Mouse (Mus musculus): ENCODE measurements around the gene Dagla. TPM values are rescaled to one million over a fixed set of nuclear protein-coding genes. Genes with fewer than 3 reads are reported as not detected.

The Dagla gene
- polyA plus RNA-seq, 1 experiment from 2014 or later = 8.9 TPM

DNA sequence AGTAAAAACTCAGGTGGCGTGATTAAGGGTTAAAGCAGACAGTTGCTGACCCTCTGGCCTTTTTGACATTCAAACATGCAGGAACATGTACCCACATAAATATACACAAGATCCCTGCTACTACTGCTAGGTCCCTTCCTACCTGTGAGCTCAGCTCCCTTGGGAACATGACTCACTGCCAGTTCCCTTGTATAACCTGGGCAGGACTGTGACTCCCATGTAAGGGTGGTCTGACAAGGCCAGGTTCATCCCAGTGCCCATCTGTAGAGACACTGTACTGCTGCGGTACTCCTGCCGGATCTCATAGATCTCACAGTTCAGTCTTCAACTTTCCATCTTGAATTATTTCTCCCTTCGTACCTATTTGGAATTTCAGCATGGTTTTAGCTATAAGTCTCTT is 107.5 kb downstream of the Dagla start:
- H3K9me3 ChIP-seq (ENCODE audit: control insufficient read depth, low read length) = no peaks in the 10 kb centered on the region
- H3K27me3 ChIP-seq (ENCODE audit: control insufficient read depth, insufficient read depth, low read length) = no peaks in the 10 kb centered on the region
- H3K27ac ChIP-seq (ENCODE audit: low read depth, low read length) = no peak overlapping the region
- no peak overlapping the region for H3K4me2 ChIP-seq (ENCODE audit: low read depth, low read length)
- no peak overlapping the region for H3K4me3 ChIP-seq (ENCODE audit: low read depth, low read length)
- peaks cover 51% of the 10 kb centered on the region for H3K36me3 ChIP-seq (ENCODE audit: control insufficient read depth, insufficient read depth, low read length)
- H3K4me1 ChIP-seq (ENCODE audit: control insufficient read depth, insufficient read depth, low read length) = no peaks in the 10 kb centered on the region
- ATAC-seq (ENCODE audit: low read depth) = no peak
- WGBS = 94% methylated on average over 4 of the region's 4 CpGs
- H3K9ac ChIP-seq (replicated peaks; ENCODE audit: low read depth, low read length) = no peak overlapping the region

Other genes starting within 250 kb of the Dagla start
- 48.5 and 55.3 TPM in 2 replicates for gene Fads2, start 203.1 kb downstream of the Dagla start, polyA plus RNA-seq (2014; fragmentation: Nextera tagmentation; extraction: Ambion mirVana)
- gene Fads1, start 122.0 kb downstream of the Dagla start, polyA plus RNA-seq (2014; fragmentation: Nextera tagmentation; extraction: Ambion mirVana) = 148 and 165 TPM in 2 replicates
- gene Tmem258, start 100.9 kb downstream of the Dagla start, polyA plus RNA-seq (2014; fragmentation: Nextera tagmentation; extraction: Ambion mirVana) = 331 and 349 TPM in 2 replicates
- 18.0 and 21.0 TPM in 2 replicates for gene Fen1, start 100.7 kb downstream of the Dagla start, polyA plus RNA-seq (2014; fragmentation: Nextera tagmentation; extraction: Ambion mirVana)
- gene Myrf, start 64.1 kb downstream of the Dagla start, polyA plus RNA-seq (2014; fragmentation: Nextera tagmentation; extraction: Ambion mirVana) = 0.76 and 0.95 TPM in 2 replicates
- 11.4 and 15.5 TPM in 2 replicates for gene Syt7, start 84.2 kb upstream of the Dagla start, polyA plus RNA-seq (2014; fragmentation: Nextera tagmentation; extraction: Ambion mirVana)
- gene Lrrc10b, start 152.6 kb upstream of the Dagla start, polyA plus RNA-seq (2014; fragmentation: Nextera tagmentation; extraction: Ambion mirVana) = 0.66 and 0.75 TPM in 2 replicates
- gene Ppp1r32, start 178.1 kb upstream of the Dagla start, polyA plus RNA-seq (2014; fragmentation: Nextera tagmentation; extraction: Ambion mirVana) = 0.32 and 1.0 TPM in 2 replicates
- 61.7 and 67.5 TPM in 2 replicates for gene Cpsf7, start 220.4 kb upstream of the Dagla start, polyA plus RNA-seq (2014; fragmentation: Nextera tagmentation; extraction: Ambion mirVana)
- 67.8 and 73.3 TPM in 2 replicates for gene Sdhaf2, start 221.3 kb upstream of the Dagla start, polyA plus RNA-seq (2014; fragmentation: Nextera tagmentation; extraction: Ambion mirVana)